Mouse (Mus musculus): ENCODE results near the gene Ppp1r14d. TPM values are rescaled to one million over a fixed set of nuclear protein-coding genes. Genes with fewer than 3 reads are reported as not detected.

The Ppp1r14d gene
- total RNA-seq (2021) = not detected
- long read RNA-seq, experiment 1 = 0 reads
- long read RNA-seq, experiment 2 = 0 reads

DNA sequence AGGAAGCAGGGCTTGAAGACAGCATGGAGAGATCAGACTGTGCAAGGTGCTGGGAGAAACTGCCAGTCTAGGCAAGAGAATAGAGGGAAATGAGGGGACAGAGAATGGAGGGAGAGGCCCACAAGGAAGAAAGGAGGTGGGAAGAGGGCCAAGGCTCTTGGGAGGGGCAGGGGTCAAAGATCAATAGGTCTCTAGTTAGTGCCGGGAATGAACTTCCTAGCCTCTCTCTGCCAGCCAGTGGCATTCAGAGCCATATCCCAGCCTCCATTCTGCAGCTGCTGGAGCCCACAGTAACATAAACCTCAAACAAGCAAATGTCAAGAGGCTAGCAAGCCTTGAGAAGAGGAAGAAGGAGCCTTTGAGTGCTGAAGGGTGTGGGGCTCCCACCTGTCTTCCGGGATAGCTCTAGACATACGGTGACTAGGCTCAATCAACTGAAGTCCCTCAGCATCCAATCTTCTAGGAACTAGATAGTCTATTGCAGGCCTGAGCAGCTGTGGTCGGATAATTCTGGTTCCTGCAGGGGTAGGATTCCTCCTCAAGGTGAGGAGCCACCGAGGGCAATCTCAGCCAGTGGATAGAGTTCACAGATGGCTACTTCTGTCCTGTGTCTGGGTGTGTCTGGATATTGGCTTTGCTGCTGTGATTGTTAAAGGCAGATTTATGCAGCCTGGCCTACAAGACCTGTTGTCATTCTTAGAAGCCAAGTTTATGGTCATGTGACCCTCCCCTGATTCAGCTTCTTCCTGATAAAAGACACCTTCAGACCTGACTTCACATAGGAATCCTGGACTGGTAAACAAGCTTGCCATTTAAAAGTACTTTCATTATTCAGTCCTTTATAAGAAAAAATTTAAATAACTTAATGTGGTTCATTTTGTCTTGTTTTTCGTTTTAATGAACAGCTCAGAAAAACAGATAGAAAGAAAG lies at the start of gene Ppp1r14d:
Gene Ppp1r14d, minus strand, starts transcription at position 132 of the 930 bp plus-strand sequence.
- DNase-seq (ENCODE audit: low spot score in 2 of 2) = no peak

GRCm38 (mm10) chr2:119277810-119278209 lies 48.1 kb upstream of the Ppp1r14d start:
- no peak for DNase-seq (ENCODE audit: low spot score in 2 of 2)

DNA sequence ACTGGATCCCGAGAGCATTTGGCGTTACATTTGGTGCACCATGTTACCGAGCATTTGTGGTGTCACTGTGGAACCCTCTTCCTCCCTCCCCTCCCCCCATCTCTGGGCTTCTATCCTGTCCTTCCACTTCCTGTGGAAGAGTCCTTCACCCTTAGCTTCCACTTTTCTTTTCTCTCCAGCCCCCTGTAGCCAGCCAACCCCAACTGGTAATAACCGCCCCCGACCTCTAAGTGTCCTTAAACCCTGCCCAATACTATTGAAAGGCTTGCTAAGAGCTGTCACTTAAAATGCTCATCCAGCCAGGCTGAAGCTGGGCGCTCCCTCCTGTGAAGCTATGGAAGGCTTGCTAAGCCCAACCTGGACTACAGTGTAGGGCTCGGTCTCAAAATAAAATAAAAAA lies 47.2 kb upstream of the Ppp1r14d start:
- no peak for DNase-seq (ENCODE audit: low spot score in 2 of 2)

DNA sequence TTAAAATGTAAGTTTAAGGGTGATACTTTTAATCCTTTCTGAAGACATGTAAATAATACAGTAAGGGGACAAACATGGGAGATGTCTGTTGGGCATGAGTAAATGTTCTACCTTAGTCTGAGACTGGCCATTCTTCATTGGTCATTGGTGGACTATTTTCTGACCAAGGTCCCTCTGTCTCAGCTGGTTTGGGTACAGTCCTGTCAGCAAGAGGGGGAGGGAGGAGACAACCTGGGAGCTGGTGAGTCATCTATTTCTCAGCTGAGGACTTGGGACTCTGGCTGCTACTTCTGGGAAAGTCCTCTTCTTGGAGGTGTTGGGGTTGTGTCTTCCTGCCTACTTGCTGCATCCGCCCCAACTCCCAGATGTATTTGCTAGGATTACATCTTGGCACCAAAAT lies 44.4 kb upstream of the Ppp1r14d start:
- DNase-seq (ENCODE audit: low spot score in 2 of 2) = no peak

GRCm38 (mm10) chr2:119270643-119271331 lies 41.1 kb upstream of the Ppp1r14d start, which contains the start of gene Rhov:
Gene Rhov (minus strand): TSS chr2:119271272.
- DNase-seq (ENCODE audit: low spot score in 2 of 2) = peak; percentile 72 to 75

- DNase-seq (ENCODE audit: low spot score in 2 of 2) = no peak
Observed at GRCm38 (mm10) chr2:119270286-119270642, 40.6 kb upstream of the Ppp1r14d start.

GRCm38 (mm10) chr2:119263813-119264212 lies 34.1 kb upstream of the Ppp1r14d start:
- no peak for DNase-seq (ENCODE audit: low spot score in 2 of 2)

DNA sequence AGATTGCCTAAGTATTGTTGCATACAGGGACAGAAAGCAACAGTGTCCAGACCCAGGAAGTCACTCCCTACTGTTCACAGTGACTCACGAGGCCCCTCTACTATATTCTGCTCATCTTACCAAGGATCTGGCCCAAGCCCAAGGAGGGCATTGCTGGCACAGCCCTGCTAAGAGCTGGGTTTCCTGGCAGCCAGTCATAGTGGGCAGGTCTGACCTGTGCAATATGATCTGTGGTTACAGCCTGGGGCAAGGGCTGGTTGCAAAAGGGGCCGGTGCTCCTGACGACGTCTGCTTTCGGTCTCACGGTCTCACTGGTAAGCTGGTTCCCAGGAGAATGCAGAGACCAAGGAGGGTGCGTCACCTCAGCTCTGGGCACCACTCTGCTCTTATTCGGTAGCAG lies 33.3 kb upstream of the Ppp1r14d start:
- no peak for DNase-seq (ENCODE audit: low spot score in 2 of 2)

GRCm38 (mm10) chr2:119261326-119261725 lies 31.6 kb upstream of the Ppp1r14d start:
- no peak for DNase-seq (ENCODE audit: low spot score in 2 of 2)

- no peak for DNase-seq (ENCODE audit: low spot score in 2 of 2)
Observed at GRCm38 (mm10) chr2:119260518-119260917, 30.8 kb upstream of the Ppp1r14d start.

GRCm38 (mm10) chr2:119254976-119255375 lies 25.3 kb upstream of the Ppp1r14d start:
- DNase-seq (ENCODE audit: low spot score in 2 of 2) = no peak

- peak; percentile 76 to 89 for DNase-seq (ENCODE audit: low spot score in 2 of 2)
Observed at GRCm38 (mm10) chr2:119250826-119251478, 21.2 kb upstream of the Ppp1r14d start.

- no peak for DNase-seq (ENCODE audit: low spot score in 2 of 2)
Observed at GRCm38 (mm10) chr2:119250377-119250776, 20.7 kb upstream of the Ppp1r14d start.

DNA sequence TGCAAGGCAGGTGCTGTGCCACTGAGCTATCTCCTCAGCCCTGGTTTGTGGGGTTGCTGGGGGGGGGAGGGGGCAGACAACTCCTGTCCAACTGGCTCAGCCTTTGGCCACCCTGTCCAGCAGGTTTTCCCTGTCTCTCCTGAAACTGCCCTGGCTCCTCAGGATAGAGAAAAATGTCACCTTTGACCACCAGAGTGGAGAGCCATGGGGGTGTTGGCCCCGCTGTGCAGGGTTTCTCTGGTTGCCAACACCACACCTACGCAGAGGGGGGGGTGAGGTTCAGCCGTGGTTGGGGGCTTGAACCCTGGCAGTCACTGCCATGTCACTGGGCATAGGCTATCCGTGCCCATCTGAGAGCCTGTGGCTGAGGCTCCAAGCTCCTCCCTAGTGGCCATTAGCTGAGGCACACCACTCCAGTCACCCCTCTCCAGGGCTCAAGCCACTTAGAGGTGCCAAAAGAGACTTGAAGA lies 19.9 kb upstream of the Ppp1r14d start:
- DNase-seq (ENCODE audit: low spot score in 2 of 2) = no peak

- no peak for DNase-seq (ENCODE audit: low spot score in 2 of 2)
Observed at GRCm38 (mm10) chr2:119247904-119248303, 18.2 kb upstream of the Ppp1r14d start.

- no peak for DNase-seq (ENCODE audit: low spot score in 2 of 2)
Observed at GRCm38 (mm10) chr2:119245246-119245645, 15.5 kb upstream of the Ppp1r14d start.

DNA sequence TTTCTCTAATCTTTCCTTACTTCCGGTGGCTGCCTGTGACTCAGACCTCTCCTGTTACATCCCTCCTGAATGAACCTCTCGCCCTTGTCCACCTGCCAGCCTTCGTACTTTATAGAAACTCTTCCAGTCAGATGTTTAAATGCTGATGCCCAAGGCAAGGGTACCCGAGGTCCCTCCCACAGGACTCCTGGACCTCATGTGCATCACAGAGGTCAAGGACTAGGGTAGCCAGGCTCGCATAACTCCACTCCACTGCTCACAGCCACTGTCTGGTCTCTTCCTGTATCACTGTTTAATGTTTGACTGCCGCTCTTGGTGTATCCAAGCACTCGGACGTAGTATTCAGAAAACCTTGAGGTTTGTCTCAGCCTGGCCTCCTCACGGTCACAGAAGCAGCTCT lies 12.8 kb upstream of the Ppp1r14d start:
- DNase-seq (ENCODE audit: low spot score in 2 of 2) = no peak

DNA sequence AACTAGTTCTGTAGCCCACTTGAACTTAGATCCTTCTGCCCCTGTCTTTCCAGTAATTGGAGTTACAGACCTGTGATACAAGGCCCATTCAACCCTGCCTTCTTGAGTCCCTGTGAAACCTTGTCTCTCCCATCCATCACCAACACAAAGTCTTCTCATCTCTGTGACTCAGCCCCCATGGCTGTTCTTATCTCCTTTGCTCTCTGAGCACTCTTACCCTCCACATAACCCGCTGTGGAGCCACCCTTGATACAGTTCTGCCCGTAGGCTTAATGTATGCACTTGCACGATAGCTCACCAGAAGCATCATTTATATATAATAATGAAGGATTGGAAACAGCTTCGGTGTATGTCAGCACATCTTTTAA lies 11.1 kb upstream of the Ppp1r14d start:
- DNase-seq (ENCODE audit: low spot score in 2 of 2) = no peak

GRCm38 (mm10) chr2:119240075-119240818 lies 10.5 kb upstream of the Ppp1r14d start:
- no peak for DNase-seq (ENCODE audit: low spot score in 2 of 2)

DNA sequence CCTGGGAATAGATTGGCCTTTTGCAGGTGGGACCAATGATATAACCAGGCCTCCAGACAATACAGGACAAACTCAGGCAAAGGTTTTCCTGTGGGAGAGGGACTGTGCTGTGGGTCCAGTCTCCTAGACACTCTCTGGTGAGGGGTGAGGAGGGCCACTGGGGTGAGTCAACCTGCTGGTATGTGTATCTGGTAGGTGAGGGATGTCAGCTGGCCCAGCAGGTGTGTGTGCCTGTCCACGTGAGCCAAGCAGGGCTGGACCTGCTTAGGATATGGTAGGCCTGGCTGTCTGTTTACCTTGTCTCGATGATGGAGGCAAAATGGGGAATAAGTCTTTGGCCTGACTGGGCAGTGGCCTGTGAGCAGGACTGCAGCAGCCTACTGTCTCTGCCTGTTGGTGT lies 9.0 kb upstream of the Ppp1r14d start:
- no peak for DNase-seq (ENCODE audit: low spot score in 2 of 2)

- no peak for DNase-seq (ENCODE audit: low spot score in 2 of 2)
Observed at GRCm38 (mm10) chr2:119237871-119238220, 8.1 kb upstream of the Ppp1r14d start.
